Mouse (Mus musculus): ENCODE measurements around the gene Lce1k. TPM values are rescaled to one million over a fixed set of nuclear protein-coding genes. Genes with fewer than 3 reads are reported as not detected.
"Not testable (repeated sequence)": the region's sequence is repeated elsewhere in the genome, so short reads cannot be mapped to it uniquely, and the experiment has no call there.

The Lce1k gene
- 0.35 TPM in 1 of 2 replicates, not detected in the other for polyA plus RNA-seq (2012; rRNA removed)

DNA sequence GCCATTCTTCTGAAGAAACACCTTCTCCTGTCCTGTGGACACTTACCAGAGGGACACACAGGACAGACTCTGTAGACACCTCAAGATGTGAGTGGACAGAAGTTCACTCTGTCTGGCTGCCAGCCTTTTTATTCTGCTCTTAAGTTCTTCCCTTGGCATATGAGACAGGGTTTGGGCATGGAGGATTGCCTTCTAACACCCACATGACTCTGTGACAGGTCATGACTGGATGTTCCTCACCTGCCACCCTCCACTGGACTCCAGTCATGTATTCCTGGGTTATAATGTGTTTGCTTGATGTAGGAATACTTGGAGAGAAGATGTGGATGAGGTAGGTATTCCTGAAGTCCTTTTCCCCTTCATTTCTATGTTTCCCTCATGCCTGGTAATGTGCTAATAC is at the start of gene Lce1k:
Gene Lce1k, minus strand, starts transcription at position 101 of the 400 bp plus-strand sequence.
- no peak within 1 kb of the TSS for H3K4me3 ChIP-seq (ENCODE audit: control insufficient read depth, insufficient read depth, low read length)
- no peak for TF ChIP-seq POLR2A (IDR thresholded peaks at IDR 0.05; ENCODE audit: control insufficient read depth, extremely low read depth, insufficient read depth, low read length, poor library complexity)
- TF ChIP-seq CTCF (IDR thresholded peaks at IDR 0.05; ENCODE audit: borderline replicate concordance, control insufficient read depth, extremely low read depth, insufficient read depth, low read length, poor library complexity) = no peak
- no peaks in the 10 kb centered on the region for H3K36me3 ChIP-seq (ENCODE audit: control insufficient read depth, insufficient read depth, low read length)
- DNase-seq = no peak
- H3K27me3 ChIP-seq (ENCODE audit: control insufficient read depth, insufficient read depth, low read length) = no peaks in the 10 kb centered on the region
- no peaks in the 10 kb centered on the region for H3K4me1 ChIP-seq (replicated peaks; ENCODE audit: control insufficient read depth, insufficient read depth, low read length)
- H3K27ac ChIP-seq (ENCODE audit: control insufficient read depth, insufficient read depth, low read length) = no peak within 1 kb of the TSS

DNA sequence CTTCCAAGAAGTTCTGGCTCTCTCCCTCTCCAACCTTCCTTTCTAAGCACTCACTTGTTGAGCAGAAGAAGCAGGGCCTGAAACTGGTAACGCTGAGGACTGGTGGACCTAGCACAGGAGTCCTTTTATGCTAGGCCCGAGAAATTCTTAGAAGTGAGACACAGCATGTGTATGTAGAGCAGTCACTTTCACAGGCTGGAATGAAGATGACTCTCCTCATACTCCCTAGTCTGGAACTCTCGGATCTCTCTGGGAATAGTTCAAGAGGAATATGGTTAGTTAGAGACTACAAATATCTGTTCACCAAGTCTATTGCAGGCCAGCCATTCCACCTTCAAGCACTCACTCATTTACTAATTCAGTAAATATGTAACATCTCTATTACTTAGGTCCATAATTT is 43.5 kb upstream of the Lce1k start, which contains the start of gene Lce1l:
Gene Lce1l, minus strand, starts transcription at position 101 of the 400 bp plus-strand sequence.
- H3K27me3 ChIP-seq (ENCODE audit: control insufficient read depth, insufficient read depth, low read length) = no peaks in the 10 kb centered on the region
- H3K4me3 ChIP-seq (ENCODE audit: control insufficient read depth, insufficient read depth, low read length) = no peak within 1 kb of the TSS
- no peaks in the 10 kb centered on the region for H3K36me3 ChIP-seq (ENCODE audit: control insufficient read depth, insufficient read depth, low read length)
- TF ChIP-seq POLR2A (IDR thresholded peaks at IDR 0.05; ENCODE audit: control insufficient read depth, extremely low read depth, insufficient read depth, low read length, poor library complexity) (no peak), CTCF (IDR thresholded peaks at IDR 0.05; ENCODE audit: borderline replicate concordance, control insufficient read depth, extremely low read depth, insufficient read depth, low read length, poor library complexity) (no peak)
- H3K27ac ChIP-seq (ENCODE audit: control insufficient read depth, insufficient read depth, low read length) = no peak within 1 kb of the TSS
- WGBS = 92% methylated on average over 3 of the region's 3 CpGs
- H3K4me1 ChIP-seq (replicated peaks; ENCODE audit: control insufficient read depth, insufficient read depth, low read length) = no peaks in the 10 kb centered on the region
- DNase-seq = no peak

DNA sequence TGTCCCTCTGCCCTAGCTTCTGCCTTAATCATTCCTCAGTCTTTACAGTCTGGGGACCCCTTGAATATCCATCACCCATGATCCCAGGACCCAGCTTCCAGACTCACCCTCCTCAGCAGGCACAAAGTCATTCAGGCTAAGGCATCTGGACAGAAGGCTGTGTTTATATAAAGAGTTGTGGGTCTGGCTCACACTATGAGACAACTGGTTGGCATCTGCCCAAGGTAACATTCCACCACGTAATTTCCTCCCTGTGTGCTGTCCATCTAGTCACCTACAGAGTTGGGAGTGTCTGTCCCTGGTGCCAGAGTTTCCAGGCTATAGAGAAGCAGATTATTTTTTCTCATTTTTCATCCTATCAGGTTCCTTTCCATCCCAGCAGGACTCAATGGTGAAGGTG is 19.4 kb upstream of the Lce1k start, which contains the start of gene Kprp:
Gene Kprp, minus strand, starts transcription at position 140 of the 400 bp plus-strand sequence.
- no peak for DNase-seq
- WGBS = 32% methylated on average over 1 of the region's 1 CpGs
- TF ChIP-seq CTCF (IDR thresholded peaks at IDR 0.05; ENCODE audit: borderline replicate concordance, control insufficient read depth, extremely low read depth, insufficient read depth, low read length, poor library complexity) (no peak), POLR2A (IDR thresholded peaks at IDR 0.05; ENCODE audit: control insufficient read depth, extremely low read depth, insufficient read depth, low read length, poor library complexity) (no peak)

DNA sequence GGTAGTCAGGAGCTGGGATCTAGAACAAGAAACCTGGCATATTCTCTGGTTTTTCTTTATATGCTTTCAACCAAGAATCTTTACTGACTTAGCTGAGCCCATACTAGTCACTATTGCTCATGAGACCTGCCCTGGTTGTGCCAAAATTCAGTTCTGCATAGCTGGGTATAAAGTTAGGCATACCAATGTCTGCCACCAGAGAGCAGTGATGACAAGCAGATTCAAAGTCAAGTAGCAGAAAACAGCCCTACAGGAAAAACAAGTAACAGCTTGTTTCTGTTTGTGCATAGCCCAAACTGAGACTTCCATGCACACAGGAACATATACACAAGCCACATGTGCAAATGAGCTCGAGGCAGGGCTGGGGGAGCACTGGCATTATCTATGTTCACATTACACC is 18.1 kb upstream of the Lce1k start:
- H3K4me1 ChIP-seq (replicated peaks; ENCODE audit: control insufficient read depth, insufficient read depth, low read length) = no peaks in the 10 kb centered on the region

More for the DNA sequence above, 19.4 kb upstream of the Lce1k start, which contains the start of gene Kprp:
- Histone ChIP-seq H3K36me3 (ENCODE audit: control insufficient read depth, insufficient read depth, low read length) (no peaks in the 10 kb centered on the region), H3K4me1 (replicated peaks; ENCODE audit: control insufficient read depth, insufficient read depth, low read length) (no peaks in the 10 kb centered on the region), H3K27ac (ENCODE audit: control insufficient read depth, insufficient read depth, low read length) (no peak within 1 kb of the TSS), H3K27me3 (ENCODE audit: control insufficient read depth, insufficient read depth, low read length) (no peaks in the 10 kb centered on the region), H3K4me3 (ENCODE audit: control insufficient read depth, insufficient read depth, low read length) (no peak within 1 kb of the TSS)

DNA sequence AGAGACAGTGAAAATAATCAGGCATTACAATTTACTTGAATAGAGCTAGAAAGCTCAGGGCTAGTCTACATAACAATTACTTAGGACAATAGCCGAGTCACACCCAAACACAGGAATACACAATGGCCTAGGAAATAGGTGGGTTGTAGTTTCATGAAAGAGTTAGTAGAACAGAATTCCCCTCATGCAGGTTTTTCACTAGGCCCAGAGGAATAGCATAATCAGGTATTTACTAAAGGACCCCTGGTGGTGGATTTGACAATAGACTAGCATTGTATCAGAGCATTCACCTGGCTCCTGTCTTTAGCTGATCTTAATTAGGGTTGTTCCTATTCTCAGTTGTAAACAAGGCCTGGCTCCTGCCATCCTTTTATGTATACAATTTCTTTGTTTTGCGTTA is 8.3 kb upstream of the Lce1k start:
- not testable (repeated sequence) for H3K4me1 ChIP-seq (replicated peaks; ENCODE audit: control insufficient read depth, insufficient read depth, low read length); H3K27me3 ChIP-seq (ENCODE audit: control insufficient read depth, insufficient read depth, low read length); DNase-seq; H3K4me3 ChIP-seq (ENCODE audit: control insufficient read depth, insufficient read depth, low read length); H3K36me3 ChIP-seq (ENCODE audit: control insufficient read depth, insufficient read depth, low read length); H3K27ac ChIP-seq (ENCODE audit: control insufficient read depth, insufficient read depth, low read length)
- 96% methylated on average over 2 of the region's 2 CpGs for WGBS

More for the DNA sequence above, 18.1 kb upstream of the Lce1k start:
- TF ChIP-seq POLR2A (IDR thresholded peaks at IDR 0.05; ENCODE audit: control insufficient read depth, extremely low read depth, insufficient read depth, low read length, poor library complexity) (no peak), CTCF (IDR thresholded peaks at IDR 0.05; ENCODE audit: borderline replicate concordance, control insufficient read depth, extremely low read depth, insufficient read depth, low read length, poor library complexity) (no peak)
- Histone ChIP-seq H3K36me3 (ENCODE audit: control insufficient read depth, insufficient read depth, low read length) (no peaks in the 10 kb centered on the region), H3K27ac (ENCODE audit: control insufficient read depth, insufficient read depth, low read length) (no peak overlapping the region), H3K4me3 (ENCODE audit: control insufficient read depth, insufficient read depth, low read length) (no peak overlapping the region), H3K27me3 (ENCODE audit: control insufficient read depth, insufficient read depth, low read length) (no peaks in the 10 kb centered on the region)
- 6% methylated on average over 1 of the region's 1 CpGs for WGBS
- no peak for DNase-seq

DNA sequence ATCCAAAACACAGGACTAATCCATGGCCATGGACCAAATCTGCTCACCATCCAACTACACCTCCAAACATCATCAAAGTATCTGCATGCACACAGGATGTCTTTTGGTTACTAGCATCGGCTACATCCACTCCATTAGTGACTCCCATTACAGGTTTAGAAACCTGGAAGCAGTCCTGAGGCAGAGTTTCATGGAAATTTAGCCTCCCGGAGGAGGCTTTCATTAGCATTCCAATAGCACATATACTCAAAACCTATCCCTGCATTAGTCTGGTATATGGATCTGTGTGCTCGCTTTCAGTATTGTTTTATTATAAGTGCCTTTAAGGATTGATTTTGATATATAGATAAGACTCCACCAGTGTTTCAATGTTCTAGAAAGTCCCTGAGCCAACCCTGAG is 7.9 kb upstream of the Lce1k start:
- WGBS = 96% methylated on average over 3 of the region's 3 CpGs
- DNase-seq = no peak
- no peaks in the 10 kb centered on the region for H3K4me1 ChIP-seq (replicated peaks; ENCODE audit: control insufficient read depth, insufficient read depth, low read length)
- no peaks in the 10 kb centered on the region for H3K27me3 ChIP-seq (ENCODE audit: control insufficient read depth, insufficient read depth, low read length)
- no peak overlapping the region for H3K4me3 ChIP-seq (ENCODE audit: control insufficient read depth, insufficient read depth, low read length)
- no peak overlapping the region for H3K27ac ChIP-seq (ENCODE audit: control insufficient read depth, insufficient read depth, low read length)
- TF ChIP-seq POLR2A (IDR thresholded peaks at IDR 0.05; ENCODE audit: control insufficient read depth, extremely low read depth, insufficient read depth, low read length, poor library complexity) (no peak), CTCF (IDR thresholded peaks at IDR 0.05; ENCODE audit: borderline replicate concordance, control insufficient read depth, extremely low read depth, insufficient read depth, low read length, poor library complexity) (no peak)
- no peaks in the 10 kb centered on the region for H3K36me3 ChIP-seq (ENCODE audit: control insufficient read depth, insufficient read depth, low read length)

DNA sequence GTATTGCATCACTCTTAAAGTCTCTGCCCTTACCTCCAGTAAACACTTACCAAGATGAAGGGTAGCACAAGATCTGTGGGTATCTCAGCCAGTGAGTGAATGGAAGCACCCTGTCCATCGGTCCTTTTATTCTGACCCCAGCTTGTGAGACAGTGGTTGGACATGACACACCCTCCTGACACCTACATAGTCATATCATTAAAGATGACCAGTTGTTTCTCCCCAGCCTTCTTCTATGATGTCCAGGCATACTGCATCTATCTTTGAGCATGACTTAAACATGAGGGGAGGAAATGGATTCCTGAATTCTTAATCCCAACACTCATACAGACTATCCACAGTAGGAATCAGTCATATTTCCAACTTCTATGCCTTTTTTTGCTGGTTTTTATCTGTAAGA is 17.3 kb downstream of the Lce1k start, which contains the start of gene Lce1j:
Gene Lce1j, minus strand, starts transcription at position 101 of the 400 bp plus-strand sequence.
- Histone ChIP-seq H3K4me3 (ENCODE audit: control insufficient read depth, insufficient read depth, low read length) (no peak within 1 kb of the TSS), H3K4me1 (replicated peaks; ENCODE audit: control insufficient read depth, insufficient read depth, low read length) (no peaks in the 10 kb centered on the region), H3K27me3 (ENCODE audit: control insufficient read depth, insufficient read depth, low read length) (no peaks in the 10 kb centered on the region), H3K27ac (ENCODE audit: control insufficient read depth, insufficient read depth, low read length) (no peak within 1 kb of the TSS), H3K36me3 (ENCODE audit: control insufficient read depth, insufficient read depth, low read length) (no peaks in the 10 kb centered on the region)
- 90% methylated on average over 1 of the region's 1 CpGs for WGBS
- TF ChIP-seq POLR2A (IDR thresholded peaks at IDR 0.05; ENCODE audit: control insufficient read depth, extremely low read depth, insufficient read depth, low read length, poor library complexity) (no peak), CTCF (IDR thresholded peaks at IDR 0.05; ENCODE audit: borderline replicate concordance, control insufficient read depth, extremely low read depth, insufficient read depth, low read length, poor library complexity) (no peak)
- no peak for DNase-seq

Data from thymus, adult 2 months (tissue).